Mouse (Mus musculus) spleen, adult 2 months (tissue): ENCODE data around the gene Gpr84. TPM values are rescaled to one million over a fixed set of nuclear protein-coding genes. Genes with fewer than 3 reads are reported as not detected.

Experiments
- DNase-seq, 2 experiments: peaks; one replicate each; pipeline versions ENCODE4 v3.0.0 to v3.0.0-alpha.2; 2012 to 2021; ENCODE audit warnings: low spot score in 2 of 2, low read depth in 1 of 2
- H3K27ac ChIP-seq: fragments of 200-500 bp; 2 replicates; pipeline ENCODE4 v1.5.1; 2012; ENCODE audit warnings: low read length, inconsistent platforms; ENCODE audit not compliant: insufficient read depth
- H3K27me3 ChIP-seq: fragments of 200-500 bp; 2 replicates; pipeline ENCODE4 v1.6.1; 2012; ENCODE audit warnings: mild to moderate bottlenecking, moderate library complexity, low read length, inconsistent platforms; ENCODE audit not compliant: control insufficient read depth, insufficient read depth
- H3K36me3 ChIP-seq: fragments of 200-500 bp; 2 replicates; pipeline ENCODE4 v1.6.1; 2012; ENCODE audit warnings: mild to moderate bottlenecking, low read length, inconsistent platforms; ENCODE audit not compliant: control insufficient read depth, insufficient read depth
- H3K4me1 ChIP-seq: fragments of 200-500 bp; 2 replicates; pipeline ENCODE4 v1.6.1; 2011; ENCODE audit warnings: inconsistent platforms; ENCODE audit not compliant: control insufficient read depth, insufficient read depth, insufficient read length
- H3K4me3 ChIP-seq: fragments of 200-500 bp; 2 replicates; pipeline ENCODE4 v1.5.1; 2011; ENCODE audit warnings: mild to moderate bottlenecking, inconsistent platforms; ENCODE audit not compliant: insufficient read depth, insufficient read length; ENCODE audit errors: extremely low read depth
- CTCF ChIP-seq: fragments of 200-500 bp; IDR thresholded peaks from 2 replicates; pipeline ENCODE4 v1.5.1; 2011; ENCODE audit warnings: mild to moderate bottlenecking, inconsistent platforms; ENCODE audit not compliant: insufficient read depth, insufficient read length, insufficient replicate concordance; ENCODE audit errors: extremely low read depth
- POLR2A ChIP-seq: fragments of 200-500 bp; IDR thresholded peaks from 2 replicates; pipeline ENCODE4 v1.6.1; 2011; ENCODE audit warnings: low read depth, low read length, inconsistent platforms
- WGBS: fragments of 180-500 bp; shearing (Covaris S2); methylation state at CpG from one replicate; pipeline ENCODE4 v1.1.7; 2018; 5-methylcytosine and 5-hydroxymethylcytosine counted together
- polyA plus RNA-seq: library from polyadenylated mRNA; depleted of rRNA; stranded (reverse); fragments of >200 nt; gene quantifications from 2 replicates; pipeline ENCODE4 v1.2.3, GENCODE M21; 2012

Gene Gpr84
- polyA plus RNA-seq, 1 experiment, result 0.33 TPM

- H3K27ac ChIP-seq, result no peak overlapping the region
- DNase-seq, result peak; percentile 57 to 78
- H3K27me3 ChIP-seq, result no peaks in the 10 kb centered on the region
- H3K36me3 ChIP-seq, result no peaks in the 10 kb centered on the region
- H3K4me3 ChIP-seq, result peak overlapping the region; percentile 48
- H3K4me1 ChIP-seq, result peaks cover 3% of the 10 kb centered on the region; the same call in 1 of the 2 replicates
- WGBS, result 2% methylated on average over 31 of the region's 40 CpGs
- TF ChIP-seq CTCF (peak; percentile 86; the same call in 1 of the 2 replicates), POLR2A (no peak)
Measured at GRCm38 (mm10) chr15:103323455-103324247, 13.2 kb upstream of the Gpr84 start.

GRCm38 (mm10) chr15:103323070-103323454, 12.7 kb upstream of the Gpr84 start:
- Histone ChIP-seq H3K4me3 (peak overlapping the region; percentile 48; the same call in 1 of the 2 replicates), H3K27ac (no peak overlapping the region), H3K27me3 (no peaks in the 10 kb centered on the region), H3K36me3 (no peaks in the 10 kb centered on the region), H3K4me1 (peaks cover 3% of the 10 kb centered on the region; the same call in 1 of the 2 replicates)
- DNase-seq, result no peak
- TF ChIP-seq POLR2A (no peak), CTCF (no peak)
- 10% methylated on average over 24 of the region's 26 CpGs for WGBS

- Histone ChIP-seq H3K27me3 (no peaks in the 10 kb centered on the region), H3K4me1 (peaks cover 3% of the 10 kb centered on the region; the same call in 1 of the 2 replicates), H3K4me3 (no peak overlapping the region), H3K27ac (no peak overlapping the region), H3K36me3 (peaks cover 2% of the 10 kb centered on the region; the same call in 1 of the 2 replicates)
- 88% methylated on average over 4 of the region's 4 CpGs for WGBS
- TF ChIP-seq POLR2A, result no peak
- no peak for TF ChIP-seq CTCF
- no peak for DNase-seq
Measured at GRCm38 (mm10) chr15:103322396-103322795, 12.0 kb upstream of the Gpr84 start.

- Histone ChIP-seq H3K4me1 (peaks cover 3% of the 10 kb centered on the region; the same call in 1 of the 2 replicates), H3K36me3 (peaks cover 2% of the 10 kb centered on the region; the same call in 1 of the 2 replicates), H3K27me3 (no peaks in the 10 kb centered on the region), H3K4me3 (no peak overlapping the region), H3K27ac (no peak overlapping the region)
- WGBS, result 100% methylated on average over 1 of the region's 1 CpGs
- DNase-seq, result no peak
- no peak; the same call in 1 of the 2 replicates for TF ChIP-seq CTCF
- TF ChIP-seq POLR2A, result no peak
Measured at GRCm38 (mm10) chr15:103321076-103321475, 10.7 kb upstream of the Gpr84 start.

GRCm38 (mm10) chr15:103318201-103318816, 7.9 kb upstream of the Gpr84 start:
- H3K4me3 ChIP-seq, result no peak overlapping the region
- peaks cover 3% of the 10 kb centered on the region; the same call in 1 of the 2 replicates for H3K4me1 ChIP-seq
- peaks cover 6% of the 10 kb centered on the region for H3K36me3 ChIP-seq
- H3K27ac ChIP-seq, result no peak overlapping the region
- 88% methylated on average over 3 of the region's 3 CpGs for WGBS
- H3K27me3 ChIP-seq, result no peaks in the 10 kb centered on the region
- no peak for DNase-seq
- TF ChIP-seq POLR2A (no peak), CTCF (no peak)

- DNase-seq, result no peak
- Histone ChIP-seq H3K27me3 (no peaks in the 10 kb centered on the region), H3K4me1 (no peaks in the 10 kb centered on the region), H3K36me3 (peaks cover 6% of the 10 kb centered on the region), H3K27ac (no peak overlapping the region), H3K4me3 (no peak overlapping the region)
- 91% methylated on average over 8 of the region's 8 CpGs for WGBS
- TF ChIP-seq POLR2A, result no peak
- TF ChIP-seq CTCF, result no peak
Measured at GRCm38 (mm10) chr15:103317731-103318130, 7.3 kb upstream of the Gpr84 start.

- no peak overlapping the region for H3K4me3 ChIP-seq
- H3K27me3 ChIP-seq, result no peaks in the 10 kb centered on the region
- no peak for DNase-seq
- H3K4me1 ChIP-seq, result no peaks in the 10 kb centered on the region
- no peak overlapping the region for H3K27ac ChIP-seq
- H3K36me3 ChIP-seq, result peaks cover 6% of the 10 kb centered on the region
- TF ChIP-seq POLR2A (no peak), CTCF (no peak)
Measured at GRCm38 (mm10) chr15:103317120-103317519, 6.7 kb upstream of the Gpr84 start.
